Mouse (Mus musculus) v-Abl transformed pro-B cells (cell line): ENCODE data around the gene Dlgap4.

ENCODE experiments used
- in situ Hi-C, 2 experiments: fragments of 400-800 bp; cut with MboI; formaldehyde crosslinking; loops; one replicate each; pipeline ENCODE4 v1.15.1; 2025; ENCODE audit not compliant: unreplicated experiment in 2 of 2

Dlgap4 gene

GRCm38 (mm10) chr2:156657522-156657921 is 44.0 kb downstream of the Dlgap4 start:
- in situ Hi-C loops, result no loop called here

GRCm38 (mm10) chr2:156658221-156658620 is 44.7 kb downstream of the Dlgap4 start:
- in situ Hi-C loops, result no loop called here

GRCm38 (mm10) chr2:156658751-156659150 is 45.2 kb downstream of the Dlgap4 start:
- in situ Hi-C loops, result no loop called here

GRCm38 (mm10) chr2:156659981-156660380 is 46.5 kb downstream of the Dlgap4 start:
- in situ Hi-C loops, result no loop called here

GRCm38 (mm10) chr2:156663162-156663561 is 49.7 kb downstream of the Dlgap4 start:
- in situ Hi-C loops, result no loop called here

- in situ Hi-C loops, result no loop called here
These were observed 50.9 kb downstream of the Dlgap4 start for GRCm38 (mm10) chr2:156664407-156664806.

- in situ Hi-C loops, result no loop called here
These were observed 51.6 kb downstream of the Dlgap4 start for GRCm38 (mm10) chr2:156664993-156665518.

- in situ Hi-C loops, result no loop called here
These were observed 52.2 kb downstream of the Dlgap4 start for GRCm38 (mm10) chr2:156665620-156666196.

- in situ Hi-C loops, result no loop called here
These were observed 52.7 kb downstream of the Dlgap4 start for GRCm38 (mm10) chr2:156666231-156666630.

GRCm38 (mm10) chr2:156667290-156667689 is 53.8 kb downstream of the Dlgap4 start:
- in situ Hi-C loops, result no loop called here

GRCm38 (mm10) chr2:156668625-156669024 is 55.1 kb downstream of the Dlgap4 start:
- in situ Hi-C loops, result no loop called here

- in situ Hi-C loops, result no loop called here
These were observed 59.8 kb downstream of the Dlgap4 start for GRCm38 (mm10) chr2:156673307-156673706.

GRCm38 (mm10) chr2:156673881-156674669 is 60.6 kb downstream of the Dlgap4 start:
- in situ Hi-C loops, result no loop called here

GRCm38 (mm10) chr2:156676885-156677284 is 63.4 kb downstream of the Dlgap4 start:
- in situ Hi-C loops, result no loop called here

- in situ Hi-C loops, result no loop called here
These were observed 64.6 kb downstream of the Dlgap4 start for GRCm38 (mm10) chr2:156678112-156678511.

GRCm38 (mm10) chr2:156682965-156683364 is 69.5 kb downstream of the Dlgap4 start:
- in situ Hi-C loops, result no loop called here

- in situ Hi-C loops, result no loop called here
These were observed 72.5 kb downstream of the Dlgap4 start for GRCm38 (mm10) chr2:156685999-156686398.

GRCm38 (mm10) chr2:156686754-156687153 is 73.2 kb downstream of the Dlgap4 start:
- in situ Hi-C loops, result no loop called here

- in situ Hi-C loops, result no loop called here
These were observed 75.1 kb downstream of the Dlgap4 start for GRCm38 (mm10) chr2:156688604-156689003.

- in situ Hi-C loops, result no loop called here
These were observed 77.3 kb downstream of the Dlgap4 start for GRCm38 (mm10) chr2:156690833-156691232.

- in situ Hi-C loops, result no loop called here
These were observed 78.2 kb downstream of the Dlgap4 start for GRCm38 (mm10) chr2:156691746-156692145.

- in situ Hi-C loops, result no loop called here
These were observed 79.8 kb downstream of the Dlgap4 start for GRCm38 (mm10) chr2:156693241-156693807.
